Mouse (Mus musculus): ENCODE measurements around the gene Kif11.

DNA sequence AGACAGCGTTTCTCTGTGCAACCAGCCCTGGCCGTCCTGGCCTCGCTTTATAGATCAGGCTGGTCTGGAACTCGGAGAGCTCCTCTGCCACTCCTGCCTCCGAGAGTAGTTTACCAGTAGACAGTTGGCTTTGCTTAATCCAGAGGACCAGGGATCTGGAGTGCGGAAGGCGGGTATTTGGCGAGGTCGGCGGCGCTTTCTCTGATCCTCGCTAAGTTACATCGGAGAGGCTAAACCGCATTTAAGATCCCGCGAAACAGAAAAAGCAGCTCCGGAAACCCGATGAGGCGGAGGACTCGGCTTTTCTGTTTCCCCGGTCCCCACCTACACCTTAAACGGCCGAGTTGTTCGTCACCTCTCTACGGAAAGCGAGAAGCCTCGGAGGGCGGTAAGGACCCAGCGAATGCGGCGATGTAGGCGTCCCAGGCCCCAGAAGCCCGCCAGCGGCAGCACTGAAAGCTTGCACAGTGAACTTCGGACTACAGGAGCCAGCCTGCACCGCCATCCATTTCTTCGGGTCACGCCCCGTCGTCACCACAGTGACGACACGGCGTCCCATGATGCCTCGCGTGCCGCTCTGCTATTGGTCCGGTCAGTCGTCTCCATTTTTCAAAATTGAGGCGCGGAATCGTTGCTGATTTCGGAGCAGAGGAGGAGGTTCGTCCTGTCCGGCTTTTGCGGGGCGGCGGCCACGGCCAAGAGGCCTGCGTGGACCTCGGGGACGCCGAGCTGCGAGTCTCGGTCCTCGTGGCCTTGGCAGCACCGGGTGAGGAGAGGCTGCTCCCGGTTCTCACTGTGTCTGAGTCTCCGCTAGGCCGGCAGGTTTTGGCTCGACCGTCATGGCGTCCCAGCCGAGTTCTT is at the start of gene Kif11:
- TF ChIP-seq CTCF (IDR thresholded peaks at IDR 0.05; ENCODE audit: extremely low read depth, insufficient read length, insufficient replicate concordance, low read depth, low read length) (no peak), POLR2A (IDR thresholded peaks at IDR 0.05; ENCODE audit: low read depth, low read length) (peak; percentile 97)

Measured in small intestine, adult 2 months (tissue).